Mouse (Mus musculus) lung, embryonic 16.5 days (tissue): ENCODE data around the gene Gdpd3. TPM values are rescaled to one million over a fixed set of nuclear protein-coding genes. Genes with fewer than 3 reads are reported as not detected.

ENCODE experiments used
- ATAC-seq: fragments of 200-750 bp; cut with Nextera tagmentation; 2 replicates; pipeline ENCODE4 v1.8.0; 2017; ENCODE audit warnings: low read depth, mild to moderate bottlenecking, moderate library complexity
- H3K27ac ChIP-seq: fragments of 300-500 bp; sonication (generic); 2 replicates; pipeline ENCODE4 v1.5.1; 2014; ENCODE audit warnings: mild to moderate bottlenecking, control low read depth, low read length
- H3K27me3 ChIP-seq: fragments of 300-500 bp; sonication (generic); 2 replicates; pipeline ENCODE4 v1.6.1; 2014; ENCODE audit warnings: low read depth, low read length, mixed read lengths; ENCODE audit not compliant: control insufficient read depth, insufficient read depth
- H3K36me3 ChIP-seq: fragments of 300-500 bp; sonication (generic); 2 replicates; pipeline ENCODE4 v1.6.1; 2014; ENCODE audit warnings: low read length; ENCODE audit not compliant: control insufficient read depth, insufficient read depth
- H3K4me1 ChIP-seq: fragments of 300-500 bp; sonication (generic); replicated peaks from 2 replicates; pipeline ENCODE4 v1.6.1; 2014; ENCODE audit warnings: low read length, mixed read lengths; ENCODE audit not compliant: control insufficient read depth, insufficient read depth
- H3K4me2 ChIP-seq: fragments of 300-500 bp; sonication (generic); 2 replicates; pipeline ENCODE4 v1.6.1; 2014; ENCODE audit warnings: low read depth, low read length, control low read depth
- H3K4me3 ChIP-seq: fragments of 300-500 bp; sonication (generic); 2 replicates; pipeline ENCODE4 v1.5.1; 2014; ENCODE audit warnings: mild to moderate bottlenecking, low read length, control low read depth
- H3K9ac ChIP-seq: fragments of 300-500 bp; sonication (generic); 2 replicates; pipeline ENCODE4 v1.6.1; 2014; ENCODE audit warnings: low read length, control low read depth
- H3K9me3 ChIP-seq: fragments of 300-500 bp; sonication (generic); 2 replicates; pipeline ENCODE4 v1.6.1; 2016; ENCODE audit warnings: low read length; ENCODE audit not compliant: control insufficient read depth
- WGBS: fragments of 180-500 bp; shearing (Covaris S2); extraction: QIAGEN DNeasy Blood & Tissue Kit; methylation state at CpG from one replicate; pipeline ENCODE4 v1.1.7; 2014; 5-methylcytosine and 5-hydroxymethylcytosine counted together
- polyA plus RNA-seq: library from polyadenylated mRNA; unstranded; fragments of >200 nt; fragmentation: Nextera tagmentation; extraction: Ambion mirVana; gene quantifications from 2 replicates; pipeline ENCODE4 v1.2.1, GENCODE M21; 2015

Gdpd3 gene
- polyA plus RNA-seq, 1 experiment from 2014 or later: 4.2 TPM

DNA sequence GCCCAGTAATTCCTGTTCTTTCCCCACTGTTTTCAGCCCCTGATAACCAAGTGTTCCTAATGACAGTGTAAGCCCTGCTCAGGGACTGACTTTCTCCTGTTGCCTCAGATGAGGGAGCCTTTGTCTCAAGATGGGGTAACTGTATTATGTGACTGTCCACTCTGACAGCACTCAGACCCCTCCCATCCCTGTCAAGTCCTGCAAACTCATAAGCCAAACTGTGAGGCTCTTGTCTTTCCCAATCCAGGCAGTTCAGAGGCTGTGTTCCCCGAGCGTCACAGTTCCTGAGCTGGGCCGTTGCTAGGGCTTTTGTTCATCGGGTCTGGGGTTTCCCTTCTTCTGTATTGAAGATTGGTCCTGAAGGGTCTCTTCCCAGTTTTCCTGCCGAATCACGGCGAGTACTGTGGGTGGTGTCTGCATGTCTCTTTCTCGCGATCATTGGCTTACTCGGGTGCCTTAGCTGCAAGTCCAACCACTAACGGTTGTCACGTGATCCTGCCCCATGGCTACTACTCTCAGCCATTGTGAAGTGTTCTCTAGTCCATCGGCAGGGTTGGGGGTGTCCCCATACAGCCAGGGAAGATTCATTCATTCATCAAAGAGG is 25.9 kb upstream of the Gdpd3 start:
- Histone ChIP-seq H3K27me3 (no peaks in the 10 kb centered on the region), H3K4me1 (no peaks in the 10 kb centered on the region), H3K4me3 (no peak overlapping the region), H3K9ac (no peak overlapping the region), H3K4me2 (no peak overlapping the region), H3K9me3 (no peaks in the 10 kb centered on the region), H3K36me3 (no peaks in the 10 kb centered on the region), H3K27ac (no peak overlapping the region)
- peak; percentile 34; the same call in 1 of the 2 replicates for ATAC-seq
- 73% methylated on average over 13 of the region's 13 CpGs for WGBS

DNA sequence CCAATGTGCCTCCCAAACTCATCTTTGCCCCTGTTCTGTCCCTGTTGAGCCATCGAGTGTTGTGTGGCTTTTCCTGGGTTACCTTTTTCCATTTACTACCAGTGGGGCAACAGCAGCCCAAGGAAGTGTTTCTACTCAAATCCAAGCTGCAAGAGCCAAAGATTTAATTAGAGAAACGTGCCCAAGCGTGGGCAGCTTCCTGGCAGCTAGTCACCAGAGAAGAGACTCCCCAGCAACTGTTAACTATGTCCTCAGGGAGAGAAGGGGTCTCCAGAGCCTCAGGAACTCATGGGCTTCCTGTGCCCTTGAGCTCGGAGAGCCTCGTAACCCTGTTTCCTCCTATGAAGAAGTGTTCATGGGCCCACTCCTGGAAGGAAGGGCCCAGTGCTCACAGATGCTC is 25.2 kb upstream of the Gdpd3 start:
- H3K36me3 ChIP-seq: no peaks in the 10 kb centered on the region
- no peaks in the 10 kb centered on the region for H3K9me3 ChIP-seq
- H3K27ac ChIP-seq: no peak overlapping the region
- no peak overlapping the region for H3K4me3 ChIP-seq
- WGBS: 71% methylated on average over 5 of the region's 5 CpGs
- no peak for ATAC-seq
- H3K4me2 ChIP-seq: no peak overlapping the region
- H3K27me3 ChIP-seq: no peaks in the 10 kb centered on the region
- H3K9ac ChIP-seq: no peak overlapping the region
- H3K4me1 ChIP-seq: no peaks in the 10 kb centered on the region

DNA sequence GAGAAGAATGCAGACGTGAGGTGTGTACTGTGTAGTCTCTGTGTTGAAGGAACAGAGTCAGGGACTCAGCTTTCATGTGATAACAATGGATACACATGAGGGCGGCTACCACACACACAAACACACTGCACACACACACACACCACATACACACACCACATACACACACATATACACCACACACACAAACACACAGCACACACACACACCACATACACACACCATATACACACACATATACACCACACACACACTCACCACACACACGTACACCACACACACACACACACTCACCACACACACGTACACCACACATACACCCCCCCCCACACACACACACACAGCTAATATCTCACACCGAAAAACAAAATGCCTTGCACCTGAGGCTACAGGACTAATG is 24.7 kb upstream of the Gdpd3 start:
- ATAC-seq: no peak
- Histone ChIP-seq H3K36me3 (no peaks in the 10 kb centered on the region), H3K4me1 (no peaks in the 10 kb centered on the region), H3K9ac (no peak overlapping the region), H3K27ac (no peak overlapping the region), H3K4me3 (no peak overlapping the region), H3K27me3 (no peaks in the 10 kb centered on the region), H3K9me3 (no peaks in the 10 kb centered on the region), H3K4me2 (no peak overlapping the region)
- WGBS: 73% methylated on average over 5 of the region's 5 CpGs

DNA sequence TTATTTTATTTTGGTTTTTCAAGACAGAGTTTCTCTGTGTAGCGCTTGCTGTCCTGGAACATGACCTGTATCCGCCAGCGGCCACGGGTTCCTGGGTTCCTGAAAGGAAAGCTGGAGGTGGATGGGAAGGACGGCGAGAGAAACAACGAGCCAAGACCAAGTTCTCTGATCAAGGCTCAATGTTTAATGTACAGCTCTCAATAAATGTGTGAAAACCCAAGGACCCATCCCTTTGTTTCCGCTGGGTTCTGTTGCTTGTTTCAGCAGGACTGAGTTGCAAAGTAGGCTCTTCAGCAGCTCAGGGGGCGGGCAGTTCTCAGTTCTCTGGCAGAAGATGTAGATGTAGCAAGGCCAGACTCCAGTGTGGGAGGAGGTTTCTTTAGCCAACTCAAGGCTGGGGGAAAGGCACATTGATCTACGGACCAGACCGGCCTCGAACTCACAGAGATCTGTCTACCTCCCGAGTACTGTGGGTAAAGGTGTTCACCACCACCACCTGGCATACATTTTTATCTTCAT is 24.1 kb upstream of the Gdpd3 start:
- H3K9me3 ChIP-seq: no peaks in the 10 kb centered on the region
- no peak overlapping the region for H3K4me2 ChIP-seq
- no peaks in the 10 kb centered on the region for H3K4me1 ChIP-seq
- no peak overlapping the region for H3K4me3 ChIP-seq
- H3K36me3 ChIP-seq: no peaks in the 10 kb centered on the region
- no peak overlapping the region for H3K27ac ChIP-seq
- WGBS: 87% methylated on average over 13 of the region's 13 CpGs
- no peak for ATAC-seq
- H3K9ac ChIP-seq: no peak overlapping the region
- no peaks in the 10 kb centered on the region for H3K27me3 ChIP-seq

DNA sequence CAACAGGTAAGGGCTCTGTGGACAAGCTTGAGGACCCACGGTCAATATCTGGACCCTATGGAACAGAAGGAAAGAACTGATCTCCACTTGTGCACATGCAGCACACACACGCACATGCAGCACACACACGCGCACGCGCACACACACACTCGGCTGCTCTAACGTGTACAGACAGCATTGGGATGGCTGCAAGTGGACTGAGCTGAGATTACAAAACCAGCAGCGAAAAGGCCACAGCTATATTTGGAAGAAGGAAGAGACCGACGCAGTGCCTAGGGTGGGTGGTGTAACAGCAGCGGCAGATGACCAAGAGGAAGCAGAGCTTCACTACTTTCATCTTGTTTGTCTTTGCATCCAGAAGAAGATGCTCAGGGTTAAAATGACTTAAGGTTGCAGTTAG is 20.1 kb upstream of the Gdpd3 start:
- ATAC-seq: no peak
- H3K9ac ChIP-seq: no peak overlapping the region
- 81% methylated on average over 12 of the region's 12 CpGs for WGBS

DNA sequence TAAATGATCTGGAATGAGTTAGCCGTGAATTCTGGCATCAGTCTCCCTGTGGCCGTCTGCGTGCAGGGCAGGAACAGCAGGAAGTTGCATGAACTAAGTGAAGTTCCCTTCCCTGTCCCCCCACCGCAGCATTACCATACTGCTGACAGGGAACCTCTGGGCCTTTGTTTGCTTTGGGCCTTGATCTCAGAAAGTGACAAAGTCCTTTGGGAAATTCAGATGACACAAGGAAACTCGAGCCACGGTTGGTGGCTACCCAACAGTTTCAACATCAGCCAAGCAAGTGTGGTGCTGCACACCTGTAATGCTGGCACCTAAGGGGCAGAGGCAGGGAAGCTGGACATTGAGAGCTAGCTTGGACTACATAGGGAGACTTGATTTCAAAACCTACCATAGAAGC is 19.3 kb upstream of the Gdpd3 start:
- H3K4me2 ChIP-seq: no peak overlapping the region
- H3K27ac ChIP-seq: no peak overlapping the region
- no peak for ATAC-seq
- no peaks in the 10 kb centered on the region for H3K27me3 ChIP-seq
- 14% methylated on average over 6 of the region's 6 CpGs for WGBS
- H3K4me1 ChIP-seq: no peaks in the 10 kb centered on the region; the same call in 1 of the 2 replicates
- no peak overlapping the region for H3K9ac ChIP-seq
- no peak overlapping the region for H3K4me3 ChIP-seq
- no peaks in the 10 kb centered on the region for H3K9me3 ChIP-seq
- H3K36me3 ChIP-seq: no peaks in the 10 kb centered on the region

More for the DNA sequence above, 20.1 kb upstream of the Gdpd3 start:
- Histone ChIP-seq H3K4me2 (no peak overlapping the region), H3K4me1 (no peaks in the 10 kb centered on the region; the same call in 1 of the 2 replicates), H3K27ac (no peak overlapping the region), H3K4me3 (no peak overlapping the region), H3K9me3 (no peaks in the 10 kb centered on the region), H3K27me3 (no peaks in the 10 kb centered on the region), H3K36me3 (no peaks in the 10 kb centered on the region)

DNA sequence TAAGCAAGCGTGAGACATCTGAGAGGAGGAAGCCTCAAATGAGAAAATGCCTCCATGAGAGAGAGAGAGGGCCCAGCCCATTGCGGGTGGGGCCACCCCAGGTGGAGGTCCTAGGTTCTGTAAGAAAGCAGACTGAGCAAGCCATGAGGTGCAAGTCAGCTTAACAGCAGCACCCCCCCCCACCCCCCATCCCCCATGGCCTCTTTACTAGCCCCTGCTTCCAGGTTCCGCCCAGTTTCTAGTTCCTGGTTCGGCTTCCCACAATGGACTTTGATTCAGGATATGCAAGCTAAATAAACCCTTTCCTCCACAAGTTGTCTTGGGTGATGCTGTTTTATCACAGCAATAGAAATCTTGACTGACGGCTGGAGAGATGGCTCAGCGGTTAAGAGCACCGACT is 17.3 kb upstream of the Gdpd3 start:
- no peaks in the 10 kb centered on the region for H3K36me3 ChIP-seq
- H3K4me1 ChIP-seq: no peaks in the 10 kb centered on the region; the same call in 1 of the 2 replicates
- H3K9me3 ChIP-seq: no peaks in the 10 kb centered on the region
- WGBS: 58% methylated on average over 7 of the region's 7 CpGs
- H3K27me3 ChIP-seq: no peaks in the 10 kb centered on the region
- no peak overlapping the region for H3K9ac ChIP-seq
- no peak for ATAC-seq
- no peak overlapping the region for H3K4me2 ChIP-seq
- H3K4me3 ChIP-seq: no peak overlapping the region
- H3K27ac ChIP-seq: 0 out of 2 replicates have a peak overlapping the region, but pooled peaks have one; percentile 16

DNA sequence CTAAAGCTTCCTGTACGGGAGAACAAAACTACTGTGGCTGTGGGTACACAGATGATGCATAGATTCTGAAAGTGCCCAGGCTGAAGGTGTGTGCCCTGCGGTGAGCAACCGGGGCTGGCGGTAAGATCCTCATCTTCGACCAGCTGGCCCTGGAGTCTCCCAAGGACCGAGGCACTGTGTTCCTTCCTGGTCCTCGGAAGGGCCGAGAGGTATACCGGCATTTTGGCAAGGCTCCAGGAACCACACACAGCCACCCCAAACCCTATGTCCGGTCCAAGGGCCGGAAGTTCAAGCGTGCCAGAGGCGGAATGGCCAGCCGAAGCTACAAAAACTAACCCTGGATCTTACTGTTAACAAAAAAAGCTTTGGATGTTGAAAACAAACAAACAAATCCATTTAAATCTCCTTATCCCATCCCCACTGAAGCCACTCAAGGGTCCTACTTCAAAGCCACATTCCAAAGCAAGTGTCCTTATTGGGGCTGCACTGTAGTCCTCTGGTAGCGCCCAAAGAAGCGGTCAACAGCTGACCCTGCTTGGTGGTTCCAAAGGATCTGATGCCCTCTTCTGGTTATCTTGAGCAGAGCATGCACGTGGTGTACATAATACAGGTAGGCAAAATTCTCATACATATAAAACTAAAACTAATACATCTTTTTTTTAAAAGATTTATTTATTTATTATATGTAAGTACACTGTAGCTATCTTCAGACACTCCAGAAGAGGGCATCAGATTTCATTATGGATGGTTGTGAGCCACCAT is 16.4 kb upstream of the Gdpd3 start:
- no peak overlapping the region for H3K27ac ChIP-seq
- no peak for ATAC-seq
- no peak overlapping the region for H3K4me2 ChIP-seq
- H3K9me3 ChIP-seq: no peaks in the 10 kb centered on the region
- H3K36me3 ChIP-seq: no peaks in the 10 kb centered on the region
- no peak overlapping the region for H3K9ac ChIP-seq
- H3K4me3 ChIP-seq: no peak overlapping the region
- WGBS: 83% methylated on average over 17 of the region's 17 CpGs
- no peaks in the 10 kb centered on the region; the same call in 1 of the 2 replicates for H3K4me1 ChIP-seq
- no peaks in the 10 kb centered on the region for H3K27me3 ChIP-seq

DNA sequence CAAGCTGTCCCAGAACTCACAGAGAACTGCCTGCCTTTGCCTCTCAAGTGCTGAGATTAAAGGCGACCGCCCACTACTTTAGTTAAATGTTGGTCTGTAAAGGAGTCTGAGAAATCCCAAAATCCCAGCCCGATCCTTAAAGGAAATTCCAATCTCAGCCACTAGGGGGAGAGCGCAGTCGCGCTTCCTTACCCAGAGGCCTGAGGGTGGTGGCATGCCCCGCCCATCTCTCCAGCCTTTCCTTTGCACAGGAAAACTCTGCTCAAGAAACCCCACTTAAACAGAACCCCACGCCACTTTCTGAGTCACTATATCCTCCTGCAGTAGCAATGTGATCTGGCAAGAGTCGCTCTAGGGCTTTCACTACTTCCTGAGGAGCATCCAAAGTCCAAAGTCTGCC is 11.3 kb upstream of the Gdpd3 start:
- peak; percentile 73 for ATAC-seq
- H3K36me3 ChIP-seq: no peaks in the 10 kb centered on the region
- H3K4me3 ChIP-seq: no peak overlapping the region
- H3K9me3 ChIP-seq: no peaks in the 10 kb centered on the region
- peaks cover 3% of the 10 kb centered on the region; the same call in 1 of the 2 replicates for H3K4me1 ChIP-seq
- H3K9ac ChIP-seq: peak overlapping the region; percentile 64
- H3K4me2 ChIP-seq: peak overlapping the region; percentile 13
- under 1% methylated on average over 9 of the region's 9 CpGs for WGBS
- peak overlapping the region; percentile 53 for H3K27ac ChIP-seq
- no peaks in the 10 kb centered on the region for H3K27me3 ChIP-seq
